Mouse (Mus musculus) heart, embryonic 10.5 days (tissue): ENCODE data around the gene Nfib. TPM values are rescaled to one million over a fixed set of nuclear protein-coding genes. Genes with fewer than 3 reads are reported as not detected.

Experiments
- DNase-seq: peaks from one replicate; pipeline ENCODE4 v3.0.0-alpha.2; 2017; ENCODE audit warnings: low spot score
- H3K27ac ChIP-seq: fragments of 300-500 bp; sonication (generic); 2 replicates; pipeline ENCODE4 v1.5.1; 2016; ENCODE audit warnings: mild to moderate bottlenecking
- H3K27me3 ChIP-seq: fragments of 300-500 bp; sonication (generic); 2 replicates; pipeline ENCODE4 v1.6.1; 2016; ENCODE audit warnings: mild to moderate bottlenecking; ENCODE audit not compliant: poor library complexity, insufficient read depth, severe bottlenecking
- H3K36me3 ChIP-seq: fragments of 300-500 bp; sonication (generic); 2 replicates; pipeline ENCODE4 v1.6.1; 2016; ENCODE audit warnings: mild to moderate bottlenecking, moderate library complexity
- H3K4me1 ChIP-seq: fragments of 300-500 bp; sonication (generic); 2 replicates; pipeline ENCODE4 v1.6.1; 2016; ENCODE audit warnings: mild to moderate bottlenecking
- H3K4me3 ChIP-seq: fragments of 300-500 bp; sonication (generic); 2 replicates; pipeline ENCODE4 v1.5.1; 2016; ENCODE audit warnings: mild to moderate bottlenecking, moderate library complexity
- H3K9me3 ChIP-seq: fragments of 300-500 bp; sonication (generic); 2 replicates; pipeline ENCODE4 v1.6.1; 2016; ENCODE audit warnings: mild to moderate bottlenecking, moderate library complexity
- WGBS: fragments of 180-500 bp; shearing (Covaris S2); methylation state at CpG from one replicate; pipeline ENCODE4 v1.1.7; 2016; 5-methylcytosine and 5-hydroxymethylcytosine counted together
- polyA plus RNA-seq: library from polyadenylated mRNA; unstranded; fragments of >200 nt; fragmentation: Nextera tagmentation; extraction: Ambion mirVana; gene quantifications from 2 replicates; pipeline ENCODE4 v1.2.1, GENCODE M21; 2016

Nfib gene
- polyA plus RNA-seq, 1 experiment from 2014 or later, result 38.1 TPM

DNA sequence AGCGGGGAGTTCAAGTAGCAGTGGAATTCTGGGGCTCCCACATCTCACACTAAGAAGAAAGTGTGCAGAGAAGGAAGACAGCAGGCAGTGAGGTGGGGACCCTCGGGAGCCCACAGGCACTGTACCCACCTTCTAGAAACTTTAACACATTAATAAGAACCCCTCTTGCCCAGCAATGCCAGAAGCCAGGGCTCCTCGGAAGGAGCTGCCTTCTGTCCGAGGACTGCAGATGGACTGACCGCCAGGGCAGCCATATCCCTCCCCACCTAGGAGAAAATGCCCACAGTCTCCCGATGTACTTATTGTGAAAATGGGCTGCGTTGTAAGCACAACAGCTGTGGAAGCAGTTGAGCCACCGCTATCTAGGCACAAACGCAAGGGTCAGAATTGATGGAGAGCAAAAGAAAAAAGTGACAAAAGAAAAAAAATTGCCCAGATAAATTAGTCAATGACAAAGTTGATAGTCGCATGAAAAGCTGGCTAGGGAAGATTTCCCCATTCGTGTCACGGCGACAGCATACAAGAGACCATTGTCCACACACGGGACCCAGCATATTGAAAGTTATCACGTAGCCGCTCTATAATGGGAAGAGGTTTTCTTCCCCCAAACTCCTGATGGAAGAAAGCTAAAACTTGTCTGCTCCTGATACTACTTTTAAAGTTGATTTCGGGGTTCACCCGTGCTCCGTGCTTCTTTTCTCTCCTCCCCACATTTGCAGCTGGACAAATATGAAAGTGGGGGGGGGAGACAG is 1.3 kb downstream of the Nfib start:
- peaks cover 66% of the 10 kb centered on the region for H3K4me1 ChIP-seq
- peak; percentile 66 for DNase-seq
- H3K27me3 ChIP-seq, result no peaks in the 10 kb centered on the region
- H3K27ac ChIP-seq, result peak overlapping the region; percentile 80; the same call in 1 of the 2 replicates
- WGBS, result 72% methylated on average over 19 of the region's 19 CpGs
- no peak overlapping the region for H3K4me3 ChIP-seq
- H3K36me3 ChIP-seq, result no peaks in the 10 kb centered on the region
- no peaks in the 10 kb centered on the region for H3K9me3 ChIP-seq

DNA sequence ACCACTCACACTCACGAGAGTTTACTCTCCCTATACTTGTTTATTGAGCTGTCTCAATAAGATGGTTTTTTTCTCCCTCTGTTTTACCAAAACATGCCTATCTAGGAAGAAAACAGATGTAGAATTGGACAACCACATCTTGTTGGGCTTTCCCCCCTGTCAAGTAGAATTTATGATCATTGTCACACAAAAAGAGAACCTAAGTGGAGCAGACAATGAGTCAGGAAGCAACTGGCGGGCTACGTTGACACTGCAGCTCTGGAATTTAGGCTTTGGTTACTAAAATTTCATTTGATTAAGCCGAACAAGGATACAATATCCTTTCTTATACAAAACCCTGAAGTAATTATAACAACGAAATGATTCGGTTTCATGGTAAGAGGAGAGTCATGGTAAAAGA is 2.7 kb downstream of the Nfib start:
- Histone ChIP-seq H3K27ac (peak overlapping the region; percentile 62; the same call in 1 of the 2 replicates), H3K4me3 (no peak overlapping the region), H3K4me1 (peaks cover 52% of the 10 kb centered on the region), H3K36me3 (no peaks in the 10 kb centered on the region), H3K9me3 (no peaks in the 10 kb centered on the region), H3K27me3 (no peaks in the 10 kb centered on the region)
- DNase-seq, result peak; percentile 22
- WGBS, result 65% methylated on average over 6 of the region's 6 CpGs

DNA sequence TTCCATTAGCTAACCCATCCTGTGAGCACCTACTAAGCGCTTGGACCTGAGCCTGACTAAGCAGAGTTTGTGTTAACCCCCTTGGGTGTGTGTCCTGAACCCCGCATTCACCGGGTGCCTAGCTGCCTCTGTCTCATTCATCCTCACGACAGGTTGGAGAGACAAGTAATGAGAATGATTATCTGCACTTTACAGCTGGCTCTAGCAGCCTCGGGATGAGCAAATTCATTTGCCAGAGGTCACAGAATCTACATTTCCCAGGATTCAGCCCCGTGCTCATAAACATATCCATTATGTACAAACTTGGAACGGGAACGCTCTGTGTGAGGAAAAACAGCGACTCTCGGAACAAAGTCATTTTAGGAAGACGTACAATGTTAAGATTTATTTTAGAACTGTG is 6.0 kb downstream of the Nfib start:
- Histone ChIP-seq H3K4me1 (peaks cover 39% of the 10 kb centered on the region), H3K27me3 (no peaks in the 10 kb centered on the region), H3K4me3 (no peak overlapping the region), H3K27ac (no peak overlapping the region), H3K36me3 (no peaks in the 10 kb centered on the region), H3K9me3 (no peaks in the 10 kb centered on the region)
- 76% methylated on average over 11 of the region's 11 CpGs for WGBS
- DNase-seq, result no peak

DNA sequence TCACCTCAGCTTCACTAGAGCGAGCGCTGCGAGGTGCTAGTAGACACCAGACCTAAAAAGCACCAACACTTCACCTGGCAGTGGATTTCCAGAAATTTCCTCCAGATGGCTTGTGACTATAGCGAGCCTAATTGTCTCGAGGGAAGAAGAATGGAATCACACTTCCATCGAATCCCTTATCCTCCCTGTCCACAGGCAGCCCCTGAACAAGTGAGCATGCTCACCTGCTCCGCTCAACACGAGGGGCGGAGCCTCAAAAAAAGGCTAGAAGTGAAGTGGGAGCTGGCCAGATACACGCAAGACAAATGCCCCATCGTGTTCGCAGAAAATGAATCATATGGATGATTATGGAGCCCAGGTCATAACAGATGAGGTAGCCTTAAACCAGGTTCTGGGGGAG is 6.9 kb downstream of the Nfib start:
- no peaks in the 10 kb centered on the region for H3K36me3 ChIP-seq
- DNase-seq, result no peak
- H3K4me1 ChIP-seq, result peaks cover 32% of the 10 kb centered on the region
- H3K27me3 ChIP-seq, result no peaks in the 10 kb centered on the region
- WGBS, result 84% methylated on average over 12 of the region's 12 CpGs
- no peaks in the 10 kb centered on the region for H3K9me3 ChIP-seq
- no peak overlapping the region for H3K4me3 ChIP-seq
- no peak overlapping the region for H3K27ac ChIP-seq

DNA sequence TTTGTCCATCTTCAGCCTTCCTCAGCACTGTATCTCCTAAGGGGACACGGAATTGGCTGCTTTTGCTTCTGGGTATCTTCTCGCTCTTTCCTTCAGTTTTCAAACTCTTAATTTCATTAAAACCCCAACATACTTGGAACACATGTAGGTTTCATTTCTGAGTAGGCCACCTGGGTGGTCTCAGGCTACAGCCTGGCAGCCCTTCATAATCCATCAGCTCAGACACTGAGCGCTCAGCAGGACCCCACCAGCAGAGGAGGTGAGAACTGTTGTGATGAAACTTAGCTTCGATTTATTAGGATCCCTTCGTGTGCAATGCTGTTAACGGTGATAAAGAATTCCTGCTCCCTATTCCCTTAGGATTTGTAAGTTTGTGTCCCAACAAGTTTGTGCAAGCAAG is 8.4 kb downstream of the Nfib start:
- Histone ChIP-seq H3K27me3 (no peaks in the 10 kb centered on the region), H3K4me3 (no peak overlapping the region), H3K27ac (no peak overlapping the region), H3K9me3 (no peaks in the 10 kb centered on the region), H3K36me3 (no peaks in the 10 kb centered on the region), H3K4me1 (peaks cover 38% of the 10 kb centered on the region)
- peak; percentile 24 for DNase-seq
- 66% methylated on average over 6 of the region's 6 CpGs for WGBS

DNA sequence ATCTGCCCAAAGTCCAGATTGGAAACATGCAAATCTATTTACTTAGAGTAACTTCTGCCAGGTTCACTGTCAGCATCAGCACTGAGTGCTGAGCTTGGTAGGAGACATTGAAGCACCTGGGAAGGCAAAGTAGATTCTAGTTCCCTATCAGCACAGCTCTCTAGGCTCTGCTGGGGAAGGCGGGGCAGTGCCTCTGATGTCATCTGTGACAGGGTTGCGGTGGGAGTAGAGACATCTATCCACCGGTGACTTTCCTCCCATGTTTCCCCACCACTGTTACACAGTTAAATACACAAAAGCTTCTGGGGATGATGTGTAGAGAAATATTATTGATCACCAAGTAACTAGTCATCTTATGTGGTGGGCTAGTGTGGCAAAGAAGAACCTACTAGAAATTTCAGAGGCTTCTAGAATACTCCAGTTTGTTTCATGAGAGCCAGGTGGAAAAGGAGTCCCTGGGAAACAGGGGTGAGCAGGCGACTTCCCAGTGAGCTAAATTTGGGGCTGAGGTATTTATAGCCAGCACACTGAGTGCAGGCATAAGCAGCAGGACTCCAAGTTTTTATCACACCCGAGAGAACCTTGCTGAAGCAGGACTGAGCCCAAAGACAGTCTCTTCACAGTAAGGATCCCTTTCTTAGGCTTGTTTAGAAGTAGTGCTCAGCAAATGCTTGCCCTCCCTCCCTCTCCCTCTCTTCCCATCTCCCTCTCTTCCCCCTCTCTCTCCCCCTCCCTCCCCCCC is 9.6 kb downstream of the Nfib start:
- no peaks in the 10 kb centered on the region for H3K9me3 ChIP-seq
- WGBS, result 44% methylated on average over 5 of the region's 5 CpGs
- H3K36me3 ChIP-seq, result no peaks in the 10 kb centered on the region
- no peaks in the 10 kb centered on the region for H3K27me3 ChIP-seq
- H3K4me1 ChIP-seq, result peaks cover 48% of the 10 kb centered on the region
- H3K27ac ChIP-seq, result peak overlapping the region; percentile 83
- DNase-seq, result no peak
- peak overlapping the region; percentile 12; the same call in 1 of the 2 replicates for H3K4me3 ChIP-seq

DNA sequence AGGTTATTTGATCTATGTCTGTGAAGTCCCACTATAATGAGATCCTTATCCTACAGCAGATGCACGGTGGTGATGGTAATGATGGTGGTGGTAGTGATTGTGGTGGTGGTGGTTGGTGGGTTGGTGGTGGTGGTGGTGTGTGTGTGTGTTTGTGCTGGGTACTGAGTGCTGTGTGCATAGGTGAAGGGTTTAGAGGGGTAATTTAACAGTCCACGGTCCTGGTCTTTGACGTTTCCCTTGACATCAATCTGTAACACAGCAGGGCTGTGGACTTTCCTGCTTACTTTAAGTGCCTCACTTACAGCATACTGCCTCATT is 13.6 kb downstream of the Nfib start:
- H3K36me3 ChIP-seq, result no peaks in the 10 kb centered on the region
- no peak overlapping the region for H3K4me3 ChIP-seq
- no peak for DNase-seq
- H3K27ac ChIP-seq, result peak overlapping the region; percentile 72
- no peaks in the 10 kb centered on the region for H3K9me3 ChIP-seq
- H3K4me1 ChIP-seq, result peaks cover 45% of the 10 kb centered on the region
- WGBS, result 20% methylated on average over 3 of the region's 3 CpGs
- H3K27me3 ChIP-seq, result no peaks in the 10 kb centered on the region

DNA sequence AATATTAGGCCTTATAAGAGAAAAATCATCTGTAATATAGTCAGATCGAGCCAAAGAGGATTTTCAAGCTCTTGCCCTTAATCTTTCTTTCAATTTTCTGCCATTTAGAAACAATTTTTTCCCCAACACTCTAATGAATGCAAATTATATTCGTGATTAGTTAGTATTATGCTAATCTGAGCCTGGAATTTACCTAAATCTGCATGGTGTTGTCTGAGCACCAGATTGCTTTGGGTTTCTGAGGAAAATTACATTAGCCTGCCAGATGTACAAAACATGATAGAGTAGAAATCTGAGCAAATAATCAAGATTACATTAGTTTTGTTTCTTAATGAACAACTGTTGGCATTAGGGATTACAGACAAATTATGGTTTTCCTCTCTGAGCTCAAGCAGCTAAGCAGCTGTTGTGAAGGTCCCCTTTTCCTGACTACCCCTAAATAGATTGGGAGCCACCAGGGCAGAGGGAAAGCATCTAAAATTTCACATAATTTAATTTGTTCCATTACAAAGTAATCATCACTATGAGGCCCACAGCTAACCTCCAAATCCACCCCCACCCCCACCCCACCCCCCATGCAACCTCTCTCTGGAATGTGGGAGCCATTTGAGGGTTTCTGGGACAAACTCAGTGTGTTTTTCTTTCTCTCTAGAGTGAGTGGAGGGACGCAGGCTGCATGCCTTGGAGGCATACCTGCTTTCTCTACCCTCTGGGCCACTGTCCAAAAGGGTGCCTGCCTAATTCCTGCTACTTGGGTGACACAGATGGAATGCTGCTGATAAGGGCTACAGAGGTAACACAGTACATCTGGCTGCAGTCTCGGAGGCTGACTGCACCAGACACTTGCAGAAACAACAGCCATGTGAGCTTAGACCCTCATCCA is 14.2 kb downstream of the Nfib start:
- Histone ChIP-seq H3K9me3 (no peaks in the 10 kb centered on the region), H3K27ac (peak overlapping the region; percentile 72), H3K27me3 (no peaks in the 10 kb centered on the region), H3K4me1 (peaks cover 40% of the 10 kb centered on the region), H3K36me3 (no peaks in the 10 kb centered on the region), H3K4me3 (no peak overlapping the region)
- WGBS, result 40% methylated on average over 4 of the region's 4 CpGs
- no peak for DNase-seq

DNA sequence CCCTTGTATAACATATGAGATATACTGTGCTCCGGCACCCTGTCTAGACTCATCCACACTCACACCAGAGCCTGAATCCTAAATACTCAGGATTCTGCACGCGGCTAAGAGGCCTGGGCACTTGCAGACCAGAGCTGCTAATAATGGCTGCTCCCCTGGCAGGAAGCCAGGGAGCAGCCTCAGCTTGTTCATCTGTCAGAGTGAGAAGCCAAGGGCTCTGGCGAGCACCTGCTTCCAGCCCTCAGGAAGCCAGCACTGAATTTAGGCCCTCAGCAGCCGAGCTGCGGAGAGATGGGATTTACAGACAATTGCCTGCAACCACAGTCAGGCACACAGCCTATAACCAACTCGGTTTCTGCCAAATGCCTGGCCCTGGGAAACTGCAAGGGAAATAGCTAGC is 15.3 kb downstream of the Nfib start:
- peaks cover 34% of the 10 kb centered on the region for H3K4me1 ChIP-seq
- peak overlapping the region; percentile 62; the same call in 1 of the 2 replicates for H3K27ac ChIP-seq
- H3K36me3 ChIP-seq, result no peaks in the 10 kb centered on the region
- WGBS, result 44% methylated on average over 7 of the region's 7 CpGs
- H3K27me3 ChIP-seq, result no peaks in the 10 kb centered on the region
- H3K4me3 ChIP-seq, result no peak overlapping the region
- H3K9me3 ChIP-seq, result no peaks in the 10 kb centered on the region
- DNase-seq, result no peak

DNA sequence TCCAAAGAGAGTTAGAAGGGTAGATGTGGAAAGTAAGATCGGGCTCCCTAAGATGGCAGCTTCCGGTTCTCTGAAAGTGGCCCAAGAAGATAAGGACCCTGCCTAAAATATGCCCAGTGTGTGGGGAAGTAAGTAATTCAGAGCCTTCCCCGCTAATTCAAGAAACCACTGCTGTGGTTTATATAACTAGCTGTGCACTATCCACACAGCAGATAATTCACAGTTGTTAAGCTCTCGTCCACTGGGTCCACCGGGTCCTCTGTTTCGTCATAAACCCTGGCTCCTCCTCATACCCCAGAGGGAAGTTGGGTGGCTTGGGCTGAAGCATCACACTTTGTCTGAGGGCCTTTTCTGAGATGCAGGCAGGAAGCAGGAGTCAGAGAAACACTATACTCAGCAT is 19.5 kb downstream of the Nfib start:
- no peak for DNase-seq
- Histone ChIP-seq H3K4me3 (no peak overlapping the region), H3K27me3 (no peaks in the 10 kb centered on the region), H3K27ac (no peak overlapping the region), H3K4me1 (peaks cover 15% of the 10 kb centered on the region), H3K9me3 (no peaks in the 10 kb centered on the region), H3K36me3 (no peaks in the 10 kb centered on the region)
- WGBS, result 84% methylated on average over 6 of the region's 6 CpGs

DNA sequence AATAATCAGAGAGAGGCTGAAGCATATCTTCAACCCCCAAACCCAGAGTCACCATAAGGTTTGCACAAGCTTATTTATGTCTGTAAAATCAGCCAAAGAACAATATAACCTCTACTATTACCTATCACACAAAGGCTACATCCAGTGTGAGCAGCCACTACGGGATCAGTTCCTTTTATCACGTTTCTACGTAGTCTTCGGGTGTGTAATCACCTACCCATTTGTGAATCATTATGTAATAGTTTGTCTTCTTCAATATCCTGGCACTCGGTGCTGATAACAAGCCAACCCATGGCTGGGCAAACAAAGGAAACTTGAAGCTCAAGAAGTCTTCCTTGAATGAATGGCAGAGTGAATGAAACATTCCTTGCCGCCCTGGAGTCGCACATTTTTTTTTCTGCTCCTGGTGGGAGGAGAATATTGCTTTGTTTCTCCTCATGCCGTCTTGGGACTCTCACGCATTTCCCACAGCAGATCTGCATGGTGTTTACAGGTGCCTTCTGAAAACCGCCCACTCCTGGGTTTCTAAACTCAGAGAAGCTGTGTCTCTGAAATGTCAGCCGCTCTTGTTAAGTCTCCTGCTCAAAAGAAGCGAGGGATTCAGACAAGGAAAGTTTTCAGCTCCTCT is 21.3 kb downstream of the Nfib start:
- no peaks in the 10 kb centered on the region for H3K36me3 ChIP-seq
- H3K4me3 ChIP-seq, result no peak overlapping the region
- peak overlapping the region; percentile 56 for H3K27ac ChIP-seq
- 57% methylated on average over 12 of the region's 12 CpGs for WGBS
- no peaks in the 10 kb centered on the region for H3K27me3 ChIP-seq
- DNase-seq, result no peak
- H3K9me3 ChIP-seq, result no peaks in the 10 kb centered on the region
- H3K4me1 ChIP-seq, result peaks cover 10% of the 10 kb centered on the region

DNA sequence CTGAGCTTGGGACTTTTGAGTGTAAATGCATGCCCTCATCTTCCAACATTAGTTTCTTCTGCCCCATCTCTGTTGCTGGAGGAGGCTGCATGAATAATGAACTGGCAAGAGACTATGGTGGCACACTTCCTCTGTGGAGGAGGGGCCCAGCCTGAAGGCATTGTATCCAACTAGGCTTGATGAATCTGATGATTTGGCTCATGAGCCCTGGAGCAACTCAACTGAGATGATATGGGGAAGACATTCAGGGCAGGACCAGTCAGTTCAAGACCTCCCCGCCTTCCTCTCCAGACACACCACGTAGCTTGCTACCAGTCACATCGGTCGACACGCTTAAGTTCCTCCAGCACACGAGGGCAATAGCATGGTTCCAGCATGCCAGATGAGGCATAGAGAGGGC is 22.0 kb downstream of the Nfib start:
- Histone ChIP-seq H3K27me3 (no peaks in the 10 kb centered on the region), H3K36me3 (no peaks in the 10 kb centered on the region), H3K4me3 (no peak overlapping the region), H3K27ac (no peak overlapping the region), H3K9me3 (no peaks in the 10 kb centered on the region), H3K4me1 (peaks cover 10% of the 10 kb centered on the region)
- no peak for DNase-seq
- WGBS, result 92% methylated on average over 6 of the region's 6 CpGs
